Mouse (Mus musculus) urinary bladder, adult 18-20 months (tissue): Measurements from ENCODE around the gene Sema6d.

ENCODE experiments used
- DNase-seq, 2 experiments: peaks; one replicate each; pipeline ENCODE4 v3.0.0; 2022; ENCODE audit warnings: low spot score in 2 of 2, mixed read lengths in 2 of 2

Sema6d gene

DNA sequence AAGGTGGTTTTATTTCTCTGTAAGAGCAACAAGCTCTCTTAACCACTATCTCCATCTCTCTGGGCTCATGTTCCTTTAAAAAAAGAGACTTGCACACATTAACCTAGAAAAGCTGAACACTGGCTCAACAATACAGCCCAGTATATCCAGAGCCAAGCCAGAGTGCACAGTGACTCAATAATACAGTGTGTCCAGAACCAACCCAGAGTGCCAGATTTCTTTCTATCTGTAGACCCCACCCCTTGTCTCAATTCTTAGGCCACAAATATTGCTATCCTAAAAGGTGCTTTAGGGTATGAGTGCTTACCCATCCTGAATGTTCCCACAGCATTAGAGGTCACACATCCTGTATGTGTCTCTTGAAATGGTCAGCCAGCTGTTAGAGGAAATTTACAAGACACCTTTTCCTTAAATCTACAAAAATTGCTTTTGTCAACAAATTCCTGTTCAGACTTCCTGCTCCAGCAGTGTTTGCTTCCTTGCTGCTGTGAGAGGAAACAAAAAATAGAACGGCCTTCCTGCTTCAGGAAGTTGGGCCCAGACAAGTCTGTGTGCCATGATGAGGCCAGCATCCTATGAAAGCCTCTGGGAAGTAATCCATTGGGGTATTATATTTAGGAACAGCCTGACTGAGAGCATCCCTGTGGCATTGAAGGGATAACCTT lies 465.1 kb downstream of the Sema6d start:
- DNase-seq = no peak

DNA sequence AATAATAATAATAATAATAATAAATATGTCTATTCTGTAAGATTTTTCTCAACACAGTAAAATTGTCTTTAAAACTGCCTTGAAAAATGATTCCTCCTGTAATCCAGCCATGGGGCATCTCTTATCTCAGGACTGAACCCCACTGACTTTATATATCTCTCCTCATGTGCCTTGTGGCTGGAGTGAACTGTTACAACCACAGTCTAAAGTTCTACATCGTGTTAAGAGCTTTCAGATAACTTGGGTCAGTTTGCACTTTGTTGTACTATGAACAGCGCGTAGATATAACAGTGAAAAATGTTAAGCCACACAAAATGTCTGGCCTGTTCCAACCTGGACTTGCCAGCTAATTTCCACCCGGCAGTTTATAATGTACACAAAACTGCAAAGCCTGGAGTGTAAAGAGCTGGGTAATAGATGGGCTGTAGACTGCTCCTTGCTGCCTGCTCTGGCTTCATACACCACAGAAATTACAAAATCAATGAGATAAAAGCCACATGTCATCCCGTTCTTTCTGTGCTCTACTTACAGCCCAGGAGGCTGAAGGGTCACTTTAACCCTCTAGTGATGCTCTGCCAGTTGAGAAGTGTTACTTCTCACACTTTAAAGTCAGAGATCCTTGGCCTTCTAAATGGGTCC lies 467.2 kb downstream of the Sema6d start:
- DNase-seq = no peak

DNA sequence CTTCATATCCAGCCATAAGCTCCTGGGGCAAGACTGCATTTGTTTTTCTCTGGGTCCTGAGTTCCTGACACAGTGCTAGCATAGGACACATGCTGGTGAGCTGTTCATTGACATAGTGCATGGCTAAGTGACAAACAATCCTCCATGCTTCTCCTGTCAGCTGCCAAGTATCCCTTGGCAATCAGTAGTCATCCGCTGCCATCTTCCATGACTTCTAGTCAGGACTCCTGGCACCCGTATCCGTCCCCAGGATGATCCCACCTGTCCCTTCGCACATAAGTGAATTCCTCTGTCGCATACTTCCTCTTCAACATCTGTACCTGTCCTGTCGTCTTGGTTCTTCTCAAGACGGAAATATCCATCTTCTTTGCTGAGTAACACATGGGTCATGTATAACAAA lies 468.3 kb downstream of the Sema6d start:
- no peak for DNase-seq

DNA sequence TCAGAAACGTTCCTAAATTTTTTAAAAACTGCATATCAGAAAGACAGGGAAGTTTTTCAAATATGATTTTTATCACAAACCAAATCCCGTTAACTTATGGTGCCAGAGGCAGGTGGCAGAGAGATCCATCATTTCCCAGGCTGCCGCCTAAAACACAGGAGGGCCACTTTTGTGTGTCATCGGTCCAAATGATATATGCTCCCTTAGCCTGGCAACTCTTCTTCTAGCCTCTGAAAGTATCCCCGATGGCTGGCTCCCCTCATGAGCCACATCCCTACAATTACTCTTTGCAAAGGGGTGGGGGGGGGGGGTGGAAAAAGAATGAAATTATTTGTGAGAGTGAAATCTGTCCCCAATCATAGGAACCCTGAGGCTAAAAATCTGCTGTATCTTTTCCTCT lies 471.9 kb downstream of the Sema6d start:
- DNase-seq = no peak

DNA sequence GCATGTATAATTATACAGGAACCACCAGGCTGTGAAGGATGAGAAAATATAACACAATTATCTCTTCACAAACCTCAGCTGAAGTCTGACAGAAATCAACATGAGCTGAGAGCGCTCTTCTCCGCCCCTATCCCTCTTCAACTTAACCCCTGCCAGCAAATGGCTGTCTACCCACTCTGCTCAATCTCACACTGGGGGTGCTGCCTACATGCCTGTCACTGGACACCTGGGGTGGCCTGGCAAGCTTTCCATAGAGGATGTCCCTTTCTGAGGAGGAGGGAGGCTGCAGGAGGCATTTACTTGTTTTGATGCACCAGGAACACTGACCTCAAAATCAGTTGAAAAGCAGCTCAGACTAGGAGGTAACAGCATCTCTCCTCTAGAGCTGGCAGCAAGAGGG lies 472.3 kb downstream of the Sema6d start:
- no peak for DNase-seq

DNA sequence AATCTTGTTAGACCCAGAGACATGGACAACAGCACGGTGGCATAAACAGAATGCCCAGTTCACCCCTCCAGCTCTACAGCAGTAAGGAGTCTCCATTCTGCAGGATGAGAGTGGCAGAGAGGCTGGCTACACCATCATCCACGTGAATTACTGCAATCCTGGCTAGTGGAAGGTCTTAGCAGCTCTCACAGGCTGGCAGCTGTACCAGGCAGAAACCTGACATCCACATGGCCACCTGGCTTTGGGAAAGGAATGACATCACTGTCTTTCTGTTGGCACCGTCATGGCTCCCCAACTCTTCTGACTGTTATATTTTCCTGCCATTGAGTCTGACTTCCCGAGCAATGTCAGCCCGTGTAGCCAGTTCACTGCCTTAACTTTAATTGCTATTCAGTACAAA lies 474.0 kb downstream of the Sema6d start:
- no peak for DNase-seq

DNA sequence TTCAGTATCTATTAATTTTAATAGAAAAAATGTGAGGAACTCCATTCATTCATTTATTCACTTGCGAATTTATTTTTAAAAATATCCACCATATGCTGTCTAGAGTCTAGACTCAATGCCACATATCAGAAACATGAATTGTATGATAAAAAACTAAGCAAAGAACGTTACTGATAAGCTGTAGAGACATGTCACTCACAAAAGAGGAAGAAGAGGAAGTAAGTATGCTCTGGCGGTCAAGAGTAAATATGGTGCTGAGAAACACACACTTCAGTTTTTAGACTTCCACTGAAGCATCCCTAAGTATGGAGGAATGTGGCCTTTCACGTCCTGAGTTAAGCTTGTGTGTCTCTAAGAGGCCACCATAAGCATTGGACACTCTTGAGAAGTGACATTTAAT lies 484.0 kb downstream of the Sema6d start:
- no peak for DNase-seq

DNA sequence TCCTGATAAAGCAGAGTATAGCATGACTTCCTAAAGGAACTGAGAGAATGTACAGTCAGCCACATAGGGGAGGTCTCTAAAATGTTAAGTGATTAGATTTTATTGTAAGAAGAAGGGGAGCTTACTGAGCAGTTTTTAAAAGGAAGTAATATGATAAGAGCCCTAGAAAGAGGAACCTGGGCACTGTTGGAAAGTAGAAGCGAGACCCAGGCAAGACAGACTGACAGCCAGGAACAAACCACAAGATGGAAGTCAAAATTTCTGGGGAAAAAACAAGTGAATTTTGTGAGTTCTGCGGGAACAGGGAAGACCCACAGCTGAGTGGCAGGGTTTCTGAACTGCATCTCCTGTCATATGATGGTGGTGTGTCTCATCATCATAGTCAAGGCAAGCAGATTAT lies 486.3 kb downstream of the Sema6d start:
- no peak for DNase-seq

DNA sequence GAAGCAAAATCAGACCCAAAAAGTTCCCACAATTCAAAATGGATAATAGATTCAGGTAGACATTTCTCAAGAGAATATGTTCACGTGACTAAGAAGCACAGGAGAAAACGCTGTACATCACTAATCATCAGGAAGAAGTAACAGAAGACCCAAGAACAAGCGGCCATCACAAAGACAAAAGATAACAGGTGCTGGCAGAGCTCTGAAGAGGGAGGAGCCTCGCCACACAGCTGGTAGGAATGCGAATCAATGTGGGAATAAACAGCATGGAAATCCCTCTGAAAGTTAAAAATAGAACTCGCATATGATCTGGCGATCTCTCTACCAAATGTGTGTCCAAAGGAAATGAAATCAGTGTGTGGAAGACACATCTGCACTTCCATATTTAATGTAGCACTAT lies 493.8 kb downstream of the Sema6d start:
- no peak for DNase-seq

DNA sequence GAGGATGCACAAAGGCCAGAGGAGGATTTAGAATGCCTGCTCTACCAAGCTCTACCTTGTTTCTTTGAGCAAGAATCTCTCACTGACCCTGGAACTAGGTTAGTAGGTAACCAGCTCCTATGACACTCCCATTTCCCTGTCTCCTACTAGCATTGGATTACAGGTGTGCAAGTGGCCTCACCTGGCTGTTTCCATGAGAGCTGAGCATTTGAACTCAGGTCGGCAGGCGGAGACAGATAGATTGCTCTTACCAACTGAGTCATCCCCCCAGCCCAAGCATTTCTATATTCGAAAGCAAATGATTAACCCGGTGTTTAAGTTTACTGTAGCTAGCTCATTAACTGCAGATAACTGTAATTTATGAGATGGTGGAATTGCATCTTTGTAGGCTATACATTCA lies 503.0 kb downstream of the Sema6d start:
- DNase-seq = no peak

DNA sequence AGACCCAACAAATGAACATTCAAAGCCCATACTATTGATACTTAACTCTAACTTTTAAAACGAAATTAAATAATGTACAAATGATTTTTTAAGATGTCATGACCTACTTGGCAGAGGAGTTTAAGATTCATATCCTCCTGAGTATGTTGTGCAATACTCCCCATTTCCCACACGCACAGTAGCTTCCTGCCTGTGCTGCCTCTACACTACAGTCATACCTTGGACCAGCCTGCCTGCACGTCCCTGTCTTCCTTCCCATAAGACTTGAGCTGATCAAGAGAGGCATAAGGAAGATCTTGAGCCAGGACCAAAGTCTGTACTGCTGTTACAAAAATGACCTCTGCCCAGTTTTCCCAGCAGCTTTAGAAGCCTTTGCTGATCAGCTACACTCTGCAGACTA lies 509.2 kb downstream of the Sema6d start:
- DNase-seq = no peak

DNA sequence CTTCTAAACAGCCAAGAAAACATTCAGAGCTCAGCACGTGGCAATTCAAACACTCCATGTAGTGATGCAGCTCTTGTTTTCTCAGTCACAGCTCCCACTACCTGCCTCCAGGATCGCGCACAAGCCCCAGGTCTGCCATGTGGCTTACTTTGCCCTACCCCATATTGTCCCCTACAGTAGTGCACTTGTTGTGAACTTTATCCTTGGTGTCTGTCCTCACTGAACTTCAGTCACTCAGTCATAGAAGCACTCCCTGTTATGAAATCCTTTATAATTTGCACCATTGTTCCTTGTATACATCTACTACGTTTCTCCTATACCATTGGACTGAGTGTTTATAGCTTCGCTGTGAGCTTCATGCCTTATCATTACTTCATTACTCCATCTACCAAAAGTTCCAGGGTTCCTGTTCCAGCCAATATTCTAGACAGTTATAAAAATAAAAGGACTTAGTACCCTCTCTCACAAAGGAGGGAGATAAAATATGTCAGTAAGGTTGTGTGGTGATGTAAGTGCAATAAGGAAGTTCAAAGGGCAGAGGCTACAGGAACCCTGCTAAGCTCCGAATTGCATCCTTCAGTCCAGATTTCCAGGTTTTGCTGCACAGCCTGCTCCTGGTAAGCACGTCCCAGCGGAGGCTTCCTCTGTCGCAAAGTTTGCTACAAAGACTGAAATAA lies 512.1 kb downstream of the Sema6d start:
- DNase-seq = no peak

DNA sequence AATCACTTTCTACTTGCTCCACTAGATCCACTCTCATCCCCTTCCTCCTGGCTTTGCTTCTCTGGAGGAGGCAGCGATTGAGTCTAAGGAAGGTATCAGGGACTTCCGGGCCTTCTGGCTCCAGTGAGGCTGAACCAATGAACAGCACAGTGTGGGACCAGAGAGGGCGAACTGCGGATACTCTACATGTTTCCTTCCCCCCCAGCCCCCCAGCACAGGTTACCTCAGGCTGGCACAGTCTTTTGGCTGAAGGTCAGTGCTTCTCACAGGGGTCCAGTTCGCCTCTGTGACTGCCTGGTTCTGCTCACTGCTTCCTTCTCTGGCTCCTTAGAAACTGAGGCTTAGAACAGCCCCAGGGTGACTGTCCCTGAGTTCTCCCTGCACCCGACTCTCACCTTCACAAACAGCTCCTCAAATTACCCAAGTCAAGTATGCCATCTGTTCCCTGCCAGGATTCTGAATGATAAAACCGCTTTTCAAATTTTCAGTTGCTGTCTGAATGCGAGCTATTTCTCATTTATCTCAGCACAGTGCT lies 512.7 kb downstream of the Sema6d start:
- no peak for DNase-seq

DNA sequence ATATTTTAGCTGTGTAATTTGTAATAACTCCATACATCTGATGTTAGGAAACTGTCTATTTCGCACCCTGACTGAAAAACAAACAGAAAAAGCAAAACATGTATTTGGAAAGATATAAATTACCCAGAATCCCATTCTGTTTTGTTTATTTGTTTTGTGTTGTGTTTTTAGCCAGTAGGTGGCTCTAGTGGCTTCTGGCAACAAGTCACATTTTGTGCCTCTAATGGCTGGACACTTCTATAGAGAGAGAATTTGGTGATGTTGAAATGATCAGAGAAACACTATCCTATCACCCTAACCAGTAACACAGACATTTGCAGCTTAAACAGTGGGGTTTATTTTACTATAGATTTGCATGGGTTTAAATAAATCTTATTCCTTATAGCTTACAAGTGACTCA lies 515.6 kb downstream of the Sema6d start:
- DNase-seq = no peak

DNA sequence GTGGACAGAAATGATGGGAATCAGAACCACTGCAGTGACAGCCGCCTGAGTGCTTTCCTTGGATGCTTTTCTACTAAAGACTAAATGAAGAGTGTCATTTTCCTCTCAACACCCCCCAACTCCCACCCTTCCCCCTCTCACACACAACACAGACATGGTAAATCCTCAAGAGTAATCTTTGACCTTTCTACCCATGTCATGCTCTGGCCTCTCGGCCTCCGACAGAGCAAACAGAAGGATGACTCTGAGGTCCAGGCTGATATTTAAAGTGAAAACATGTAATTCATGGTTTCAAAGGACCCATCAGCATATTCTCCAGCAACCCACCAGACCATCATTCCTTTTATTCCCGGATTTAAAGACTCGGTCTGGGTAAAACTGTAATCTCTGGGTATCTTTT lies 518.2 kb downstream of the Sema6d start:
- no peak for DNase-seq

DNA sequence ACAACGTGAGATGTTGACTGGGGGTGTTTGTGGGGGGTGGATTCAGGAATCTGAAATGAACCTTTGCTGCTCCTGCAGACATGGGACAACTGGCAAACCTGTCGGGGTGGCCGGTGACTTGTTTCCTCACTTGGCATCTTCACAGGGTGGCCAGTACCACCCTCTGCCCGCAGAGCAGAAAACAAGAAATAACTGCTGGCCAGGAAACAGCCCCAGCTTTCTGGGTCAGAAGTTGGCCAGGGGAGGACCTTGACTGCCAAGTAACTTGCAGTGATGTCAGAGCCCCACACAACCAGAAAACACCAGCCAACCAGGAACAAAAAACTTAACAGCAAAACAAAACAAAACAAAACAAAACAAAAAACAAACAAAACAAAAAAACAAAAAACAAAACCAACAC lies 518.8 kb downstream of the Sema6d start:
- no peak for DNase-seq

DNA sequence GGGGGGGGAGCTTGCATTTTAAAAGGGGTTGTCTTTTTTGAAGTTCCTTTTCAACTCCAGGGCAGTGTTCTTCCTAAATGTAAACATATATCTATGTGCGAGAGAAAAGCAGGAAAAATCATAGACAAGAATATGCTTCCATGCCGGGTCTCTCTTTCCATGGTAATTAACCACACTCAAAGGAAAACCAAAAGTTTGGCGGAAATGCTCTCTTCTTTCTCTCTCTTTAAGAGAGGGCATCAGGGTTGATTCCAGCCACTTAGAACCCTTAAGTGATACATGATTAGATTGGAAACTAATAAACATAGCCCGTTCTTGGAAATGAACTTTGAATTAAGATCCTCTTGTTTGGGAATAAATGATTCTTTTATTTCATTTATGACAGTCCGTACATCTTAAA lies 519.2 kb downstream of the Sema6d start:
- DNase-seq = no peak

DNA sequence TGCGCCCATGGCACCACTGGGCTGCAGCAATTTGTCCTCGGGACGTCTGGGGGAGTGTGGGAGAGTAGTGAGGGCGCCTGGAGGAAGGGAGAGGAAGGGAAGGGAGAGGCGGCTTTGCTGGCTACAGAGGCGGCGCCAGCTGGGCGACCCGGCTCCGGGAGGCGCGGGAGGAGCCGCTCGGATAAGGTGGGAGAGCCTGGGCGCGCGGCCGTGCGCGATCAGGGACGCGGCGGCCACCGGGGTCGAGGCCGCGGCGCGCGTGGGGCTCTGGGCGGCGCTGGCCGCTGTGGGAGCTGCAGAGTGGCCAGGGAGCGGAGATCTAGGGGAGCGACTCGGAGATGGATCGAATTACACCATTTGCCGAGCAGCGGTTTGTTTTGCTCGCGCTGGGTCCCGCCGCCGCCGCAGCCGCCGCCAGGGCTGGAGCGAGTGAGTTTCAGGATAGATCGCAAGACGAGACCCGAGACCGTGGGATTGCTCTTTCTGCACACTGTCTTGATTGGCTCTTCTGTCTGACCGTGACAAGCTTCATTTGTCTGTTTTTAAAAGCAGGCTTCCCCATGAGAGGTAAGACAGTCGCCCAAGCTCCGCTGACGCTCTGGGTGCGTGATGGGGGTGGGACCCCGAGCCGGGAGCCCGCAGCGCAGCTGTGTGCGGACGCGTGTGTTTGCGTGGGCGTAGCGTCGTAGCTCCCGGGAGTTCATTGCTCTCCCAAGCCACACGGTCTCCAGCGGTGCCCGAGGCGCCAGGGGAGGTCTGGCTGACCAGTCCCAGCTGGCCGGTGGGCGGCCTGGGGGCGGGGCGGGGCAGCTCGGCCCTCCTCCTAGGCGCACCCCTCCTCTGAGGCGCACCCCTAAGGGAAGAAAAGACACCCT lies 520.2 kb downstream of the Sema6d start:
- DNase-seq = peak; percentile 83 to 85

DNA sequence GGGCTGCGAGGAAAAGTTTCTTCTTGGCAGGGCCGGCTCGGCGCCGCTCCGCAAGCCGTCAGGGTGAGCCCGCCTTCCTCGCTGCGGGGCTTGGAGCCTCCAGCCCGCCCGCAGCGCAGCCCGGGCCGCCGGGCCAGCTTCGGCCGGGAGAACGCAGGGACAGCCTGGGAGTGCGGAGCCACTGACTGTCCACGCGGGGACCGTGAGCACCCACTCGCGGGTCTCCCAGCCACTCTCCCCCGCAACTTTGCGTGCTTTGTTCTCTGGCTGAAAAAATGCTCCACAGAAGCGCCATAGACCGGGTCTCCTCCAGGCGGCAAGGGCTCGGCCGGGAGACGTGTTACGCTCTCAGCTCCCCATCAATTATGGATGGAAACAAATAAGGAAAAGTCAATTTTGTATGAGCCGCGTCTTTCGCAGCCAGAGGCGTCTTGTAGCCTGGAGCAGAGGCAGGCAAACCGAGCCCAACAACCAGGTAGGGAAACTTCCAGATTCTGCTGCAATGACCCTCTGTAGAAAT lies 520.9 kb downstream of the Sema6d start:
- DNase-seq = no peak

DNA sequence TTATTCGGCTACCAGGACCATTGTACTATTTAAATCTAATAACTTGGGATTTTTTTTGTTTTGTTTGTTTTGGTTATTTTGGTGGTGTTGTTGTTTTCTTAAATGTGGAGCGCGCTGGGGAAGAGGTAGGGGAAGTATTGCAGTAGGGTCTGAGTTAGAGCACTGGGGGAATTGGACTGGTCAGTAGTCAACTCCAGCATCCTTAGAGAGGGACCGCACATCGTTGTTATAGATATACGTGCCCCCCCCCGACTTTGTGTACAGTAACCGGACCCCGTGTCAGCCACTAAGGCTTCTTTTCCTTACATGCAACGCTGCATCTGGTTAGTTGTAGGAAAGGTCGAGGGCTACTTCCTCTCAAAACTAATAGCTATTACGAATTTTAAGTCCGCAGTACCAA lies 521.5 kb downstream of the Sema6d start:
- DNase-seq = no peak

DNA sequence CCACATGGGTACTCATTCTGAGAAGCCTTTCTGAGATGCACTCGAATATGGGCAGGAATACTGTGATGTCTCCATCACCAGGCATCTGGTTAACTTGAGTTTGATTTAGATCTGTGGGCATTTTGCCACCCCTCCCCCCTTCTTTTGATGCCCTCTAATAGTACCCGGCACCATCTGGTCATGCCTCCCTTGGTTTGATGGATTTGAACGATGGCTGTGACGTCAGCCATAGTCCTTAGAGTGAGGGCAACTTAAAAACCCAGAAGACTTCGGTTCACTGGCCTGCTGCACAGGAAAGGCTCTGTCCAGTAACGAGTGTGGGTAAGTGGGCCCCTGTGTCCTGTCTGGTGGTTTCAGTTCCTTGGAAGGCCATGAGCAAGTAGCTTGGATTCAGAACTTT lies 522.5 kb downstream of the Sema6d start:
- no peak for DNase-seq
